Mouse (Mus musculus) liver, adult 2 months (tissue): ENCODE data around the gene Odc1.

ENCODE experiments used
- CTCF ChIP-seq: fragments of 200-500 bp; IDR thresholded peaks from 2 replicates; pipeline ENCODE4 v1.5.1; 2011; ENCODE audit warnings: low read depth, low read length, control low read depth
- POLR2A ChIP-seq: fragments of 200-500 bp; IDR thresholded peaks from 2 replicates; pipeline ENCODE4 v1.6.1; 2011; ENCODE audit warnings: low read length, control low read depth; ENCODE audit not compliant: insufficient read depth; ENCODE audit errors: extremely low read depth

- TF ChIP-seq POLR2A (no peak), CTCF (no peak)
These were observed 6.5 kb upstream of the Odc1 start for GRCm38 (mm10) chr12:17538087-17538486.
